8 mouse cellular contexts compared by ENCODE assay signal in the genomic region with DNA sequence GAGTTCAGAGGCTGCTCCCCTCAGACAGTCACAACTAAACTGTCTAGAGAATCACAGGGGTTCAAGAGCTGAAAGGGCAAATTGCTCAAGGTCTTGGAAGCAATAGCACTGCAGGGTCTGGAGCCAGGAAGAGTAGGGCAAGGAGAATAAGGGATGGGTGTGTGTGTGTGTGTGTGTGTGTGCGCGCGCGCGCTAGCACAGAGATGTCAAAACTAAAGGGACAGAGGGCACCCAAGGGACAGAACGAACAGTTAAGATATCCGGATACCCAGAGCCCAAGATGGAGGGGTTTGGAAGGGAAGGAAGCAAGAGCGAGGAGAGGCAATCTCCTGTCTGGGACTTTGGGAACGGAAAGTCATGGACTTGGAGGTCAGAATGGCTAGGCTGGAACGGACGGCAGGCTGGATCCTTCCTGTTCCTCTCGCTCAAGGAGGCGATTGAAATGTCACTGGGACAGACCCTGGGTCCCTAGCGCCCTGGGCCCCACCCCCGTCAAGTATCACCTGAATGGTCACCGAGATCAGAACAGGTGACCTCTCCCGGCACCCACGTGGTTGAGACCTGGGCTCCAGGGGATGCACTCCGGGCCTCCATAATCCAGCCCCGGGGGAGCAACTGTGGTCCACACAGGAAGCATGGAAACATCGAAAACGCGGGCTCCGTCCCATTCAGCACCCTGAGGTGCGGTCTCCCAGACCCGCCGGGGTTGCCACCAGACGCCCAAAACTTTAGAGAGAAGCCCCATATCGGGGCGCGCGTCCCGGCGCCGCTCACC. TPM values are rescaled to one million over a fixed set of nuclear protein-coding genes. Genes with fewer than 3 reads are reported as not detected.
DNase-seq lines count a peak whose midpoint lies in the region; ATAC-seq and TF ChIP-seq lines count a peak whose summit lies in the region.

No protein-coding gene starts in this region.

- no peaks in the 10 kb centered on the region for H3K9me3 ChIP-seq in embryonic facial prominence, embryonic 11.5 days (replicated peaks; ENCODE audit: control insufficient read depth, low read length)
- H3K9me3 ChIP-seq in intestine, embryonic 14.5 days (ENCODE audit: control insufficient read depth, low read length), result no peaks in the 10 kb centered on the region
- no peaks in the 10 kb centered on the region for H3K9me3 ChIP-seq in midbrain, embryonic 13.5 days

- intact Hi-C loops in left cerebral cortex, postnatal 10 days (cut with DNase I), result no loop called here

- no peak for TF ChIP-seq CTCF in cerebellum, adult 2 months (IDR thresholded peaks at IDR 0.05; ENCODE audit: borderline replicate concordance, insufficient read depth, low read depth, low read length)

- H3K9ac ChIP-seq in embryonic facial prominence, embryonic 11.5 days (replicated peaks; ENCODE audit: low read length), result peak overlapping the region; percentile 90
- H3K9ac ChIP-seq in intestine, embryonic 14.5 days (ENCODE audit: low read length), result peak overlapping the region; percentile 91
- H3K9ac ChIP-seq in midbrain, embryonic 13.5 days (replicated peaks), result peak overlapping the region; percentile 87

- H3K27ac ChIP-seq in cerebellum, adult 2 months (ENCODE audit: insufficient read depth, low read length), result no peak overlapping the region
- no peak overlapping the region for H3K27ac ChIP-seq in embryonic facial prominence, embryonic 11.5 days (replicated peaks; ENCODE audit: low read depth, low read length)
- peak overlapping the region; percentile 67 for H3K27ac ChIP-seq in intestine, embryonic 14.5 days (ENCODE audit: low read depth)
- peak overlapping the region; percentile 81 for H3K27ac ChIP-seq in midbrain, embryonic 13.5 days

- peak overlapping the region; percentile 68 for H3K4me3 ChIP-seq in cerebellum, adult 2 months (replicated peaks; ENCODE audit: insufficient read depth, low read depth, low read length)
- H3K4me3 ChIP-seq in embryonic facial prominence, embryonic 11.5 days (ENCODE audit: low read depth, low read length), result peak overlapping the region; percentile 84
- H3K4me3 ChIP-seq in intestine, embryonic 14.5 days (ENCODE audit: low read depth, low read length), result peak overlapping the region; percentile 99
- peak overlapping the region; percentile 85 for H3K4me3 ChIP-seq in midbrain, embryonic 13.5 days (replicated peaks)

- WGBS in cerebellum, adult 2 months, result 3% methylated on average over 35 of the region's 35 CpGs
- 7% methylated on average over 34 of the region's 35 CpGs for WGBS in embryonic facial prominence, embryonic 11.5 days
- 4% methylated on average over 33 of the region's 35 CpGs for WGBS in intestine, embryonic 14.5 days
- WGBS in midbrain, embryonic 13.5 days, result 6% methylated on average over 35 of the region's 35 CpGs

- DNase-seq in cerebellum, adult 2 months, result no peak
- DNase-seq in cerebellum, postnatal 25 days, result no peak
- peak; percentile 36 for DNase-seq in 416B (ENCODE audit: low read depth)
- DNase-seq in embryonic facial prominence, embryonic 11.5 days (ENCODE audit: low spot score), result peak; percentile 28
- peak; percentile 62 for DNase-seq in intestine, embryonic 14.5 days (ENCODE audit: low spot score)
- no peak for DNase-seq in left cerebral cortex, postnatal 10 days (ENCODE audit: extremely low spot score in 1 of 2, low spot score in 2 of 2)
- no peak for DNase-seq in gastrocnemius, adult 18-20 months (ENCODE audit: low spot score)

- peak overlapping the region; percentile 70 for H3K4me2 ChIP-seq in embryonic facial prominence, embryonic 11.5 days (ENCODE audit: low read depth, low read length)
- peak overlapping the region; percentile 77 for H3K4me2 ChIP-seq in intestine, embryonic 14.5 days (ENCODE audit: low read length)
- H3K4me2 ChIP-seq in midbrain, embryonic 13.5 days (replicated peaks), result peak overlapping the region; percentile 92

- no peaks in the 10 kb centered on the region; the same call in 1 of the 2 replicates for H3K4me1 ChIP-seq in cerebellum, adult 2 months (ENCODE audit: control insufficient read depth, insufficient read depth, low read length)
- peaks cover 4% of the 10 kb centered on the region; the same call in 1 of the 2 replicates for H3K4me1 ChIP-seq in embryonic facial prominence, embryonic 11.5 days (ENCODE audit: control insufficient read depth, insufficient read depth, low read length)
- H3K4me1 ChIP-seq in intestine, embryonic 14.5 days (replicated peaks; ENCODE audit: control insufficient read depth, insufficient read depth, low read length), result peaks cover 8% of the 10 kb centered on the region
- H3K4me1 ChIP-seq in midbrain, embryonic 13.5 days (replicated peaks), result peaks cover 32% of the 10 kb centered on the region

- no peak for TF ChIP-seq POLR2A in cerebellum, adult 2 months (IDR thresholded peaks at IDR 0.05; ENCODE audit: borderline replicate concordance, insufficient read depth, low read length)

- H3K27me3 ChIP-seq in cerebellum, adult 2 months (ENCODE audit: control insufficient read depth, insufficient read depth, low read length), result no peaks in the 10 kb centered on the region
- no peaks in the 10 kb centered on the region for H3K27me3 ChIP-seq in embryonic facial prominence, embryonic 11.5 days (ENCODE audit: control insufficient read depth, insufficient read depth, low read length)
- H3K27me3 ChIP-seq in intestine, embryonic 14.5 days (replicated peaks; ENCODE audit: control insufficient read depth, insufficient read depth, low read length), result no peaks in the 10 kb centered on the region
- no peaks in the 10 kb centered on the region for H3K27me3 ChIP-seq in midbrain, embryonic 13.5 days

- peak; percentile 2; the same call in 1 of the 2 replicates for ATAC-seq in embryonic facial prominence, embryonic 11.5 days (replicated peaks; ENCODE audit: insufficient number of reproducible peaks, low FRiP score, low TSS enrichment, low read depth)
- peak; percentile 66 for ATAC-seq in intestine, embryonic 14.5 days (replicated peaks; ENCODE audit: low FRiP score, low TSS enrichment, low read depth)
- peak; percentile 68 for ATAC-seq in midbrain, embryonic 13.5 days

- peaks cover 10% of the 10 kb centered on the region for H3K36me3 ChIP-seq in embryonic facial prominence, embryonic 11.5 days (replicated peaks; ENCODE audit: control insufficient read depth, insufficient read depth, low read depth, low read length)
- H3K36me3 ChIP-seq in intestine, embryonic 14.5 days (ENCODE audit: control insufficient read depth, insufficient read depth, low read length), result peaks cover 65% of the 10 kb centered on the region
- H3K36me3 ChIP-seq in midbrain, embryonic 13.5 days, result peaks cover 63% of the 10 kb centered on the region

RNA-seq across cellular contexts. Expression of a gene that starts 0.5 kb away (rescaled TPM):
- 75.7 and 78.6 TPM in 2 replicates for polyA plus RNA-seq in cerebellum, adult 2 months (2012; rRNA removed)
- 172 and 177 TPM in 2 replicates for polyA plus RNA-seq in embryonic facial prominence, embryonic 11.5 days (2014; fragmentation: Nextera tagmentation; extraction: Ambion mirVana)
- polyA plus RNA-seq in intestine, embryonic 14.5 days (2014; fragmentation: Nextera tagmentation; extraction: Ambion mirVana), result 183 and 198 TPM in 2 replicates
- polyA plus RNA-seq in midbrain, embryonic 13.5 days (2015; fragmentation: Nextera tagmentation; extraction: Ambion mirVana), result 153 TPM in 2 replicates
- total RNA-seq in left cerebral cortex, postnatal 10 days (2021), result 10 to 100 TPM; 44.7 to 49.0 TPM
- total RNA-seq in gastrocnemius, adult 18-20 months (2021), result 10 to 100 TPM; 40.4 to 48.4 TPM

RNA-seq across cellular contexts. Expression of a gene that starts 9.3 kb away (rescaled TPM):
- polyA plus RNA-seq in cerebellum, adult 2 months (2012; rRNA removed), result 1.3 and 1.4 TPM in 2 replicates
- polyA plus RNA-seq in embryonic facial prominence, embryonic 11.5 days (2014; fragmentation: Nextera tagmentation; extraction: Ambion mirVana), result 9.9 and 11.8 TPM in 2 replicates
- 6.4 and 6.8 TPM in 2 replicates for polyA plus RNA-seq in intestine, embryonic 14.5 days (2014; fragmentation: Nextera tagmentation; extraction: Ambion mirVana)
- 29.3 and 41.5 TPM in 2 replicates for polyA plus RNA-seq in midbrain, embryonic 13.5 days (2015; fragmentation: Nextera tagmentation; extraction: Ambion mirVana)
- total RNA-seq in left cerebral cortex, postnatal 10 days (2021), result 1 to 10 TPM; 1.8 to 3.1 TPM
- not detected for total RNA-seq in gastrocnemius, adult 18-20 months (2021)

RNA-seq across cellular contexts. Expression of a gene that starts 20.4 kb away (rescaled TPM):
- polyA plus RNA-seq in cerebellum, adult 2 months (2012; rRNA removed), result 0.59 and 1.4 TPM in 2 replicates
- polyA plus RNA-seq in embryonic facial prominence, embryonic 11.5 days (2014; fragmentation: Nextera tagmentation; extraction: Ambion mirVana), result not detected in 2 replicates
- 0.28 TPM in 1 of 2 replicates, not detected in the other for polyA plus RNA-seq in intestine, embryonic 14.5 days (2014; fragmentation: Nextera tagmentation; extraction: Ambion mirVana)
- 0.44 and 1.00 TPM in 2 replicates for polyA plus RNA-seq in midbrain, embryonic 13.5 days (2015; fragmentation: Nextera tagmentation; extraction: Ambion mirVana)
- 1 to 10 TPM; 2.9 to 4.5 TPM for total RNA-seq in left cerebral cortex, postnatal 10 days (2021)
- not detected for total RNA-seq in gastrocnemius, adult 18-20 months (2021)

RNA-seq across cellular contexts. Expression of a gene that starts 27.2 kb away (rescaled TPM):
- polyA plus RNA-seq in cerebellum, adult 2 months (2012; rRNA removed), result 121 and 125 TPM in 2 replicates
- 72.3 and 73.9 TPM in 2 replicates for polyA plus RNA-seq in embryonic facial prominence, embryonic 11.5 days (2014; fragmentation: Nextera tagmentation; extraction: Ambion mirVana)
- polyA plus RNA-seq in intestine, embryonic 14.5 days (2014; fragmentation: Nextera tagmentation; extraction: Ambion mirVana), result 74.5 and 78.9 TPM in 2 replicates
- 98.8 and 99.2 TPM in 2 replicates for polyA plus RNA-seq in midbrain, embryonic 13.5 days (2015; fragmentation: Nextera tagmentation; extraction: Ambion mirVana)
- total RNA-seq in left cerebral cortex, postnatal 10 days (2021), result 100 to 1,000 TPM; 113 to 114 TPM
- 10 to 100 TPM; 66.9 to 67.5 TPM for total RNA-seq in gastrocnemius, adult 18-20 months (2021)

RNA-seq across cellular contexts. Expression of a gene that starts 33.8 kb away (rescaled TPM):
- 21.2 and 23.1 TPM in 2 replicates for polyA plus RNA-seq in cerebellum, adult 2 months (2012; rRNA removed)
- polyA plus RNA-seq in embryonic facial prominence, embryonic 11.5 days (2014; fragmentation: Nextera tagmentation; extraction: Ambion mirVana), result 13.7 and 17.5 TPM in 2 replicates
- polyA plus RNA-seq in intestine, embryonic 14.5 days (2014; fragmentation: Nextera tagmentation; extraction: Ambion mirVana), result 9.4 and 9.5 TPM in 2 replicates
- 36.7 and 41.4 TPM in 2 replicates for polyA plus RNA-seq in midbrain, embryonic 13.5 days (2015; fragmentation: Nextera tagmentation; extraction: Ambion mirVana)
- 10 to 100 TPM; 41.8 to 44.2 TPM for total RNA-seq in left cerebral cortex, postnatal 10 days (2021)
- 1 to 10 TPM; 6.3 to 6.9 TPM for total RNA-seq in gastrocnemius, adult 18-20 months (2021)

Comparison
In these comparisons a context has a peak if more than half of its experiments do, and no peak if none do; other contexts are left out.
1. DNase-seq: peak in 416B (single experiment), embryonic facial prominence, embryonic 11.5 days (single experiment) and intestine, embryonic 14.5 days (single experiment); none in cerebellum, adult 2 months (0 of 2), cerebellum, postnatal 25 days (0 of 2), left cerebral cortex, postnatal 10 days (0 of 2) and gastrocnemius, adult 18-20 months (single experiment).
2. H3K27ac ChIP-seq: peak in intestine, embryonic 14.5 days (single experiment) and midbrain, embryonic 13.5 days (single experiment); none in cerebellum, adult 2 months (single experiment) and embryonic facial prominence, embryonic 11.5 days (single experiment).
3. ATAC-seq: peak in every context shown above with its lines; median percentile 68 in midbrain, embryonic 13.5 days; 66 in intestine, embryonic 14.5 days; 2 in embryonic facial prominence, embryonic 11.5 days.
4. Peak in every context shown above with its lines, with median percentiles within 50 percentile points of each other: H3K4me3 ChIP-seq, H3K4me2 ChIP-seq and H3K9ac ChIP-seq.